Mouse (Mus musculus) testis, postnatal 14 days (tissue): ENCODE results near the gene AC124108.1.
A peak's percentile ranks its signal among the peaks of the same experiment; 100 is the strongest.

Source experiments
- DNase-seq: peaks from one replicate; pipeline ENCODE4 v3.0.0; 2021; ENCODE audit warnings: low spot score

The AC124108.1 gene

DNA sequence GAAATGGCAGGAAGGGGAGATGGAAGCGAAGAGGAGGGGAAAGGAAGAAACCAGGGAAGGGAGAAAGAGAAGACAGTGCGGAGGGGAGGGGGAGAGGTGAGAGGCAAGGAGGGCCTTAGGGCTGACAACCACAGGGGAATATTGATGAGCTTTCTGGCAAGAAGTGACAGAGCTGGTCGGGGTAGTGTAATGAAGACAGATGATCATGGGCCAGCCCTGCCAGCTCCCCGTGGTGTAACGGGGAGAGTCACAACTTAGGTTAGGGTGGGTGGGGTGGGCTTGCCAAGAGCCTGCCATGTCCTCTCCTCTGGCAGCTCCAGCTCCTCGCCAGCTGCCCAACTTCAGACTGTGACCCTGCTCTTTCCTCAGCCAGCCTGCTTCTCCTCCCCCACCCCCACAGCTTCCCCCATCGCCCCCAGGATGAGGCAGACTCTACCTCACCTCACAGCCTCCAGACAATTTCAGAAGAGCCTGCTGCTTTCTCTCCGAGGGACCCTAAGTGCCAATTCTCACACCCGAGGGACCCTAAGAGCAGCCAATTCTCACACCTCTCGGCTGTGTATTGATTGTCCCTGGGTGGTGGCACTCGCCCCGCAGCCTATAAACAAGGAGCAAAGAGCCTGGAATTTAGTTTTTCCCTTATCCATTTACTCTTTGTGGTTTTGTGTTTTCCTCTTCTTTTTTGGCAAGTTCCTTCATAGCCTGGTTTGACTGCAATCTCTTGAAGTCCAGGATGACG lies 26.3 kb upstream of the AC124108.1 start:
- DNase-seq = no peak

DNA sequence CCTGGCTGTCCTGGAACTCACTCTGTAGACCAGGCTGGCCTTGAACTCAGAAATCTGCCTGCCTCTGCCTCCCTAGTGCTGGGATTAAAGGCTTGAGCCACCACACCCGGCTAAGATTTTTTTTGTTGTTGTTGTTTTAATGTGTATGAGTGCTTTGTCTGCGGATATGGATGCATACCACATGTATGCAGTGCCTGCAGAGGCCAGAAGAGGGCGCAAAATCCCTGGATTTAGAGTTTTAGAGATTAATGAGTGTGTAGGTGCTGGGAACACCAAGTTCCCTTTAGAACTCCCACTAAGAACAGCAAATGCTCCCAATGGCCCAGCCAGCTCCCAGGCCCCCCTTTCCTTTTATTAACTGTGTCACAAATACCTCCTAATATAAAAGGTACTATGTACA lies 25.4 kb upstream of the AC124108.1 start:
- no peak for DNase-seq

DNA sequence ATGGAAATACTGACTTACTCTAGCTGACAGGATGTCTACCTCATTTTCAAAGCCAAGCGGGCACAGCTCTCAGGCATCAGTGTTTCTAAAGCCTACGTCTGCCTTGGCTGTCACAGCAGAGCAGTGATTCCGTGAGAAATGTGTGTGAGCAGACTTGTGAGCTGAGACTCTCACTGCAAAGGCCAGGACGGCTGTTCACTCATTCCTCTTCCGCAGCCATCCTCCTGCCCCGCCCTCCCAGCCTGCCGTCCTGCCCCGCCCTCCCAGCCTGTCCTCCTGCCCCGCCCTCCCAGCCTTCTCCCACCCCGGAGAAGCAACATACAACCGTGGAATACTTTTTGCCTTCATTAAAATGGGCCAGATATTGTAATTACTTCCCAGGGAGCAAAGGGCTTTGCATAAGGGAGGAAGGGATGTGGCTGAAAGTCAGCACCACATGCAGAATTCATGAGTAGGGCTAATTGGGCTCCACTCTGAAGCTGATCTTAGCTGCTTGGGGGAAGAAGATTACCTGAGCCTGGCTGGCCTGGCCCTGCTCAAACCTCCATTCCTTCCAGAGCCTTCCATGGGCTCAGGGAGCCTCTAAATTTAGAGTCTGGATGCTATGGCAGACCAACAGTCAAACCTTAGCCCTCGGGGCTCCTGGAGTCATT lies 23.0 kb upstream of the AC124108.1 start:
- no peak for DNase-seq

DNA sequence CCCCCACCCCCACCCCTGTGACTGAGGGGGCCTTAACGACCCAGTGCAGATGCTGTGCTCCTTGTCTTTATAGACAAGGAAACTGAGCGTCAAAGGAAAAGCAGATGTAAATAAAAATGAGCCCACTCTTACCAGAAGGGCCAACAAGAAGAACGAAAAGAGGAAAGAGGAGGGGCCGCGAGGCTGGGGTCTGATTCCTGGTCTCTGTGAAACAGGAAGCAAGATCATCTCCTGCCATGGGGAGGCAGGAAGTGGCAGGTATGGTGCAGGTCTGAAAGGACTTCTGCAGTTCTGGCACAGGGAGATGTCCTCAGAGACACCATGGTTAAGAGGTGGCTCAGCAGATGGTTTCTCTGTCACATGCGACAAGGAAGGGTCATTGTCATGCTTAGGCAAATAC lies 20.6 kb upstream of the AC124108.1 start:
- DNase-seq = no peak

DNA sequence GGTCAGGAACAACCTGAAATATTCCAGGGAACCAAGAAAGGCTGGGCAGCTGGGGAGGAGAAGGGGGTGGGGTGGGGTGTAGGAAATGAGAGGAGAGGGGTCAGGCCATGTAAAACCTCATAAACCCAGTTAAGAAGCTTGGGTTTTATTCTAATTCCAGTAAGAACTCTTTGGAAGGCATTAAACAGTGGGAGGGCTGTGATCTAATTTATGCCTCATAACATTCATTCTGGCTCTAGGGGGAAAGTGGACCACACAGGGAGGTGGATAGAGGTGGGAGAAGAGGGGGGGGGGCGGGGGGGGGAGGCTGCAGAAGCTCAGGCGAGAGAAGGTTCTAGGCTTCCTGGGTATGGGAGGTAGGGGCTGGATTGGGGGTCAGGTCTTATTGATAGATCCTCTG lies 19.6 kb upstream of the AC124108.1 start:
- DNase-seq = no peak

DNA sequence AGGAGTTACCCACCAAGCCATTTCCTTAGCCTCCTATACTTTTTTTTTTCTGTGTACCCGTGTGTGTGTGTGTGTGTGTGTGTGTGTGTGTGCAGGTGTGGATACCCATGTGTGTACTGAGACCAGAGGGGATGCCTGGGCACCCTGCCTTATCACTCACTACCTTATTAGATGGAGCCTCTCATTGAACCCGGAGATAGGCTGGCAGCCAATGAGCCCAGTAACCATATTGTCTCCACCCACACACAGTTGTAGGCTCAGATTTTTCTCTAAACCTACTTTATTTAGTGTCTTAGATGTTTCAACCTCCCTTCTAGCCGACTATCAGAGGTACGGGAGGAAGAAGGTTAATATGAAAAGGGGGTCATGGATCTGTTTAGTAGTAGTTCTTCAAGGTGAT lies 5.0 kb upstream of the AC124108.1 start:
- DNase-seq = no peak

DNA sequence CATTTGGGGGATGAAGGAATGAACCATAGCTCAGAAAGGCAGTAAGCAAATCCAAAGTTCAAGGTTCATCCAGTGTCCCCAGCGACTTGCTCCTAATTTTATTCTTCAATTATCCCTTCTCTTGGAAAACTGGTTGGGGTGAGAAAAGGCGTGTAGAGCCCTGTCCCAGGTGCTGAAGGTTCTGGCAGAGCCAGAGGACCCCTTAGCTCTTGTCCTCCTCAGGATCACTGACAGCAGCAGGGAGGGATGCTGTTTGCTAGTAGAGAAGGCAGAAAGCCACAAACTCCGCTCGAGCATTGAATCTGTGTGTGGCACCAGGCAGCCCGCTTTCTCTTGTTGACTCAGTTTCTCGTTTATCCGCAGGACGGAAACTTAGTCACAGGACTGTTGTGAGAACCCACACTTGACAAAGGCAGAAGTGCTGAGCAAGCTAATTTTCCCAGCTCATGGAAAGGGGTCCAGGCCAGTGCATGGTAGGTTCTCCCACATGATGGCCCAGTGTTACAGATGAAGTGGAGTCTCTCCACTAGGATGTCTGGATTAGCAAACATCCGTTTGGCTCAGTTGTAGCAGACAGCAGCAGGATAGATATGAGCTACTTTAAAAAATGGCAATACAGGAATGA lies 2.7 kb upstream of the AC124108.1 start:
- no peak for DNase-seq

DNA sequence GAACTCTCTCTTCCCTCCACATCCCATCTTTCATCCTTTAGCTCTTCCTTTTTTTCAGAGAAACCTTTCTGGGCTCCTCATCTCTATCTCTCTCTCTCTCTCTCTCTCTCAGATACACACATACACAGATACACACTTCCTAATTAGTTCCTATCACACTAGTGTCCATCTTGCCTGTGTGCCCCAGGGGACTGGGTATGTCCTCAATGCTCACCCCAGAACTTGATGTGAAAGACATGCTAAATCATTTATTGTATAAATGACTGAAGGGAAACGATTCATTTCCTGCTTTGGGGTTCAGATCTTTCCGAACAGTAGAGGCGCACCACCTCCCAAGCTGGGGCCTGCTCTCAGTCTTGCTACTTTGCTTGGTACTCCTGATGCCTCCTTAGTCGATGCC lies 2.0 kb upstream of the AC124108.1 start:
- no peak for DNase-seq

DNA sequence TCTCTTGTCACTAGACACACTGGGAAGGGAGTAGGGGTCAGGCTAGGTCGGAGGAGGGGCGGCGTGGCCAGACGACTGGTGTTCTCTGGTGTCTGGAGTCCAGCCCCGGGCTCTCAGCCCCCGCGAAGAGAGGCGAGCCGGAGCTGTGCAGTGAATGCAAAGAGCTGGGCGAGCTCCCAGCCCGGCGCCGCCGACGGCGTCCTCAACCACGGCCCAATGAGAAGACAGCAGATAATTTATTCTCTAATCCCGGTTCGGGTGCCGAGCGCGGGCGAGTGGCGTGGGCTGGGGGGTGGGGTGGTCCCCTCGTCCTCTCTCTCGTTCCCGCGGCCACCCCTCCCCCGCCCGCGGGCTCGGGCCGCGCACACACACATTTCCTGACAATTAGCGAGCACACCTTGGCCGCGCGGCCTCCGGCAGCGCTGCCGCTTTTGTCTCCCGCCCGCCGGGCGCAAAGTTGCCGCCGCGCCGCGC lies 1.2 kb upstream of the AC124108.1 start:
- no peak for DNase-seq

DNA sequence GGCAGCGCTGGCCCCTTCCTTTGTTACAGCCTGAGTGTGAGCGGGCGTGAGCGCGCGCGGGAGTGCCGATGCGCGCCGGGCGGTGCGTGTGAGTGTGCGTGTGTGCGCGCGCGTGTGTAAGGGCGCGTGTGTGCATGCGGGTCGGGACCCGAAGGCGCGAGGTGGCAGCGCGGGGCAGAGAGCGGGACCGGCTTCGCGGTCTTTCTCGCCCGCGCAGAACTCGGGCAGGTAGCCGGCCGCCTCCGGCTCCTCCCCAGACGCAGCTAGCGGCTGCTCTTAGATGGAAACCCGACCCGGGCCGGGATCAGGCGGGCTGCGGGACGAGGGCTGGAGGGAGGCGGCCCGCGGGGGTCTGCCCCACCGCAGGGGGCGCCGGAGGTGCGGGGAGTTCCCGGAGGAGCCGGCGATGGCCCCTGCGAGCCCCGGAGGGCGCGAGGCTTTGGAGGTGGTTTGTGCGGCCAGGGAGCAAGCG lies 600 bp upstream of the AC124108.1 start:
- DNase-seq = no peak

DNA sequence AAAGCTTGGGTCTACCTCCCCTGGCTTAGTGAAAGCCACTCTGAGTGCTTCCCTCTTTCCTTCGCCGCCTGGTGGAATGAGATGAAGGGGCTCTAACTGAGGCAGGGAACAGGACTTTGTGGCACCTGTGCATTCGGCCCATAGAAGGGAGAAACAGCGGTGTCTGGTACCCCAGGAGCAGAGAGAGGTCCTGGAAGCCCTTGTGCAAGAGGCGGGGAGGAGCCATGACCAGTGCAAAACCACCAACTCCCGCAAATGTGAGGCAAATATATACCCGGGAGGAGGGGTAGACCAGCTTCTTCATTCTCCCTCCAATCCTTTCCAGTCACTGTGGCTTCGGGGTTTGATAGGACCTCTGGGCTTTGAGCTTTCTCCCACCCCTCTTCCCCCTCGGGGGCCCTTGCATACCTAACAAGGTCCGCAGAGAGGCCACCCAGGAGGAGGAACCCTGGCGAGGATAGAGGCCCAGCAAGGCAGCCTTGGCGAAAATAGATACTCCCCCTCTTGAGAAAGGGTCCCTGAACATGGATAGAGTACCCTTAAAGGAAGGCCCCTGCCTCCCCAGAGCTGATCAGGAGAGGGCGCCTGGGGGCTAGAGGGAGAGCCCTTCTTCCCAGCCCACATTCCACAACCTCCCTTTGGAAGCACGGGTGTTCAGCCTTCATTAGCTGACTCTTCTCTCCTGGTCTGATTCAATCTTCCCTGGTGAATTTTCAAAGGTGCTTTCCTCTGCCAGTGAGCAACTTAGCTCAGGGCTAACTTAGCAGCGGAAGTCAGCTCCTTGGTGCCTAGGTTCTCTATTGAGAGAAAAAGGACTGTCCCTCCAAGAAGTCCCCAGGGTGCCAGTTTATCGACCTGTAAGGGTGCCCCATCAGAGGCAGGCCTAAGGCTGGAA lies 776 bp downstream of the AC124108.1 start:
- DNase-seq = no peak

DNA sequence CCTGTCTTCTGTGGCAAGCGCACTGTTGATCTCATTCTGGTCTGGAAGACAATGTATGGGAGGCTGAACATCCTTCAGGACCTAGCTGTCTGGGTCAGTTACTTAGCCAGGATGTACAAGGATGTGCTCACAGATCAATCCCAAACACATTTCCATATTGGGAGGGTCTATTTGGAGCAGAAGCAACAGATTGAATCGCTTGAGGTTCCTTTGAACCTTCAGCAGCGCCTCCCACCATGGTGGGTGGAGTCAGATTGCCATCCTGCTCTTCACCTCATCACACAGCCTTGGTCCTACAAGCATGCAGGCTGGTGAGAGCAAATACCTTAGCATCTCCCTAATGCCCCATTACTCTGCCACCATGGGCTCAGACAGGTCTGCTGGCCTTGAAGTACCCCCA lies 2.5 kb downstream of the AC124108.1 start:
- DNase-seq = no peak

DNA sequence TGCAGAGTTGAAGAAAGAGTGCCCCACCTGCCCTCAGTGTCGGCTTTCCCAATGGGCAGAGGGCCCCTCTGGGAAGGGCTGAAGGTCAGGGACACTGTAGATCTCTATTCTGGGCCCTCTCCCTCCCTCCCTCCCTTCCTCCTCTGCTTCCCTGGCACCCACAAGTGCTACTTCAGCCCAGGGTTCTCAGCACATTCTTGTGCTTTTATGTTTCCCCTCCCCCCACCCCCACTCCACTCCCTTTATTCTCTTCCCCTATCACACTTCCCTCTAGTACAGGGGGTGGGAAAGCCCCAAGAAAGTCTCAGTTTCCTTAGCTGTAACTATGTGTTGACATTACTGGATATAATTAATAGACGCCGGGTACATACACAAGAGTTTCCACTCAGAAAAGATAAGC lies 3.4 kb downstream of the AC124108.1 start:
- DNase-seq = no peak

DNA sequence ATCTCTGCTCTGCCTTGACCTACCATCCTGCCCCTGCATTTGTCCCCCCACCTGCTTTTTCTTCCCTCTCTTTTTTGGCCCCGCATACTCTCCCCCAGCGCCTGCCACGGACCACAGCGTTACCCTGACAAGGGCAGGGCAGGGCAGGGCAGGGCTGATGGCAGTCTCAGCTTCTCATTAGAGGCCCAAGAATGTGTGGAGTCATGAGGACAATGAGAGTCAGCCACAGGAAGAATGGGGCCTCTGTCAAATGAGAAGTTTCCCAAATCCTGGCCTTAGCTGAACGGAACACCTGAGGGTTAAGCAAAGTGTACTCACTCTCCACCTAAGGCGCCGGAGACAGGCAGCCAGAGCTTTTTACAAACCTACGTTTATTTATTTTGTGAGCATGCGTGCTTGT lies 3.8 kb downstream of the AC124108.1 start:
- no peak for DNase-seq

DNA sequence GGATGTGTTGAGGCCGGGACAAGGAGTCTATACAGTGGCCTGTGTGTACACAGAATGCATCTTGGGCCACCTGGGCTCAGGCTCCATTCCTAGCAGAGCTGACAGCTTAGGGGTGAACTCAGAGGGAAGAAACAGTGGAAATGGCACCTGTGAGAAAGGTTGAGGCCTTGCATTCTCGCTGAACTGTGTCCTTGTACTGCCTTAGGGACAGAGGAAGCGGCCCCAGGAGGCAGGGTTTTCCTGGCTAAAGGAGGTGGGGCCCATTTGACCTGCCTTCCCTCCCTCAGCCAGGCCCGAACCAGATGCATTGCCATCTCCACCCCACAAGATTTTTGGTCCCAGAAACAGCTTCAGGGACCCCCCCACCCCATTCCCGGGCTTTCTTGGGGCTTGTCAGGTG lies 4.4 kb downstream of the AC124108.1 start:
- DNase-seq = no peak

DNA sequence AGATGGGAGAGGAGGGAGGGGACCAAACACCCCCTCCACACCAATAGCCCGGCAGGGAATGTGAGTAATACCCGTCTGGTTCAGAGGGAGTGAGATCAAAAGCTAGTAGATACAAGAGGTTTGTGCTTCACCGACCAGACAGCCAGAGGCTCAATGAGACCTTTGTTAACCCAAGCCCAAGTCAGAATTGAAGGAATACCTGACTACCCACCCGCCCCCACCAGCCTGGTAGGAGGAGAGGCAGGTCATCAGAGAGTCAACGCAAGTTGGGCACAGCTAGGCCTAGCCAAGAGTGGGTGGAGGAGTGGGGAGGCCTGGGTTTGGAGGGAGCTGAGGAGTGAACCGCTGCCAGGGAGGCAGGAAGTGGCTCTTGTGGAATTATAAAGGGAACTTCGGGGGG lies 5.1 kb downstream of the AC124108.1 start:
- DNase-seq = peak; percentile 60

DNA sequence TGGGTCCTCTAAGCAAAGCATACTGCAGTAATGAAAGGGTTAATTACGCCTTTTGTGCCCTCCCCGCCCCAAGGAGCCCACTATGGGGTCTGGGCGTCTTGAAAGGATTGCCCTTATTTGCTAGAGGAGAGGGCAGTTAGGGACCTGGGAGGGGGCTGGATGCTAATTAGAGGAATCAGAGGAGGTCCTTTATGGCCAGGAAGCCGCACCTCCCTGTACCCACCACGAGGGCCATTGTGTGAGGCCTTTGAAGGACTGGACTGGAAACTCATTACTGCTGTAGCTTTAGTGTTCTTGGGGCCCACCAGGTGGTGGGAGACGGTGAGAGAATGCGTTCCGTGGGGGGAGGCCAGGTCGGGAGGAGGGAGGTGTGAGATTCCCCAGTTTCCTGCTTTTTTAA lies 6.4 kb downstream of the AC124108.1 start:
- DNase-seq = no peak

DNA sequence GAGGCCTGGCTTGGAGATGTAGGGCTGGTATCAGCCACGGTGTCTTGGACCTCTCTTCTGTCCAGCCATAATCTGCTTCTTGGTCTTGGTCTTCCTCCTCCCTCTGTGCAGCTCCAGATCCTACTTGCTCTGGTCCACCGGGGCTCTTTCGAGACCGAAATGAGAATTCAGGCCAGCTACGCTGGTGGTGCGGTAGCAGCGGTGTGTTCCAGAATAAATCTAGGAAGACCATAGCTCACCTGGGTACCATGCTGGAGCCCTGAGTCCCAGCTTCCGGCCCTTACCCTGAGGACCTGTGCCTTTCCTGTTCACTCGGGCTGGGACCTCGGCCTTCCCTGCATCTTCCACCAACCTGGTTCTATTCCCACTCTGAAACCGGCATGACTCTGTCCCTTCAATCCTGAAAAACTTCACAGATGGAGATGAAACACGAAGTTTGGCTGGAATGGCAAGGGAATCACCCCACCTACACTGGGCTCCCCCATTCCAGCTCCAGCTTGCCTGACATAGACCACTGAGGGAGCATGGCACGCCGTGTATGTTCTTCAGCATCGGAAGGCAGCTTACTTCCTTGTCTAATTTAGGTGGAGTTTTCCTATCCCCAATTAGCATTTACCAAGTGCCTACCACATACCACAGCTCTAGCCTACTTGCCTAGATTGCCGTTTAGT lies 7.3 kb downstream of the AC124108.1 start:
- no peak for DNase-seq

DNA sequence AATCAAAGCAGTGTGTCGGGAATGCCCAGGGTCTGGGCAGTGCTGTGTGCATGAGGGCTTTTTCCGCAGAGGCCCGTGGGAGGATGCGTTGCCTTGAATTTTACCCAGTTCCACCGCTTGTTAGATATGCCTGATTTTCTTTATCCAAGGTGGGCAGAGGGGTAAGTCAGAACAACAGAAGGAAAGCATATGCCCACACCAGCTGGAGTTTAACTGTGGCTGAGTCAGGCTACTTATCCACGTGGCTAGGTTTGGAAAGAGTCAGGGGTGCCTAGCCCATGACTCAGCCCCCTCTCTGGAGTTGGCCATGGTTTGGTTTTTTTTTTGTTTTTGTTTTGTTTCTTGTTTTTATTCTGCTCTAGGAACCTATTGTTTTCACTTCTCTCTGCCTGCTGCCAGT lies 8.0 kb downstream of the AC124108.1 start:
- DNase-seq = no peak

DNA sequence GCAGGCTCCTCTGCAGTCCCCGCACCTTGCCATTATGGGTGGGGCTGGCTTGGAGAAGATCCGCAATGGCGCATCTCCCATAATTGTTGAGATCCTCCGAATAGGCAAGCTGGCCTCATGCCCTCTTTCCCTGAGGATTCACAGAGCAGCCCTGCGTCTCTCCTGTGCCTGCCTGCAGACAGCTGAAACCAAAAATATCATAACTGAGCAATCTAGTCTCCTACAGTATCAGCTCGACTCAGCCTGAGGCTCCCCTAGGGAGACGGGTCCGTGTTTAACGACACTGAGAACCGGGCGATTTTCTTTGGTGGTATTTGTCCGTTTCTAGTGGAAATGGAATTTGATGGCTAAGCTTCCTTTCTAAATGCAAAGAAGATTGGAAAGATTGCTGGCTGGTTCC lies 8.7 kb downstream of the AC124108.1 start:
- DNase-seq = no peak
